ENCODE assay signal across 13 mouse cellular contexts in genomic region chr8:90490734-90491441, GRCm38 (mm10).
DNase-seq lines count a peak whose midpoint lies in the region; ATAC-seq lines count a peak whose summit lies in the region.
"Had no signal": no experiment of that assay in that cellular context is flagged by ENCODE, and none has a peak within 500 bp of the region (broad histone marks: within the 10 kb centered on the region; RNA-seq: fewer than 3 reads in every experiment).

No protein-coding gene starts in this region.

- WGBS in heart, embryonic 13.5 days: 50% methylated on average over 17 of the region's 17 CpGs
- WGBS in forebrain, embryonic 15.5 days: 33% methylated on average over 17 of the region's 17 CpGs
- WGBS in midbrain, embryonic 12.5 days: 64% methylated on average over 16 of the region's 17 CpGs

- no peak for DNase-seq in heart, postnatal 10 days
- peak; percentile 67 for DNase-seq in brain, adult 2 months (ENCODE audit: low read depth, low spot score)
- DNase-seq in spleen, postnatal 14 days (ENCODE audit: low spot score in 2 of 2): no peak
- no peak for DNase-seq in thymus, postnatal 36 days
- DNase-seq in thymus, adult 18-20 months: no peak
- DNase-seq: cerebellum, postnatal 10 days; gastrocnemius, postnatal 25 days; kidney, adult 18-20 months; kidney, postnatal 4 days; liver had no signal

- H3K4me1 ChIP-seq in heart, embryonic 13.5 days: peaks cover 14% of the 10 kb centered on the region
- H3K4me1 ChIP-seq in forebrain, embryonic 15.5 days: peaks cover 38% of the 10 kb centered on the region
- H3K4me1 ChIP-seq in midbrain, embryonic 12.5 days: peaks cover 41% of the 10 kb centered on the region

- intact Hi-C loops in heart, postnatal 10 days (cut with DNase I): no loop called here

- no peak for ATAC-seq in heart, embryonic 13.5 days (ENCODE audit: extremely low read depth, insufficient number of reproducible peaks, low FRiP score, low TSS enrichment)
- ATAC-seq in forebrain, embryonic 15.5 days (replicated peaks): peak; percentile 66
- no peak for ATAC-seq in midbrain, embryonic 12.5 days (ENCODE audit: low FRiP score, low read depth)

- no peak overlapping the region for H3K27ac ChIP-seq in heart, embryonic 13.5 days (replicated peaks)
- 0 out of 2 replicates have a peak overlapping the region, but pooled peaks have one; percentile 8 for H3K27ac ChIP-seq in forebrain, embryonic 15.5 days (replicated peaks)
- H3K27ac ChIP-seq in midbrain, embryonic 12.5 days (replicated peaks): peak overlapping the region; percentile 72

- peak overlapping the region; percentile 54 for H3K4me2 ChIP-seq in heart, embryonic 13.5 days
- peak overlapping the region; percentile 23 for H3K4me2 ChIP-seq in forebrain, embryonic 15.5 days (replicated peaks)
- H3K4me2 ChIP-seq in midbrain, embryonic 12.5 days (replicated peaks): peak overlapping the region; percentile 6; the same call in 1 of the 2 replicates

- no peaks in the 10 kb centered on the region for H3K36me3 ChIP-seq in heart, embryonic 13.5 days
- H3K36me3 ChIP-seq in forebrain, embryonic 15.5 days: no peaks in the 10 kb centered on the region
- H3K36me3 ChIP-seq in midbrain, embryonic 12.5 days: no peaks in the 10 kb centered on the region

- H3K4me3 ChIP-seq in heart, embryonic 13.5 days: peak overlapping the region; percentile 13; the same call in 1 of the 2 replicates
- no peak overlapping the region for H3K4me3 ChIP-seq in forebrain, embryonic 15.5 days
- no peak overlapping the region for H3K4me3 ChIP-seq in midbrain, embryonic 12.5 days

- no peak overlapping the region for H3K9ac ChIP-seq in heart, embryonic 13.5 days
- no peak overlapping the region for H3K9ac ChIP-seq in forebrain, embryonic 15.5 days (replicated peaks)
- H3K9ac ChIP-seq in midbrain, embryonic 12.5 days (replicated peaks): no peak overlapping the region

- H3K9me3 ChIP-seq in heart, embryonic 13.5 days: no peaks in the 10 kb centered on the region
- no peaks in the 10 kb centered on the region for H3K9me3 ChIP-seq in forebrain, embryonic 15.5 days
- no peaks in the 10 kb centered on the region for H3K9me3 ChIP-seq in midbrain, embryonic 12.5 days

- no peaks in the 10 kb centered on the region for H3K27me3 ChIP-seq in heart, embryonic 13.5 days (replicated peaks)
- H3K27me3 ChIP-seq in forebrain, embryonic 15.5 days: no peaks in the 10 kb centered on the region
- no peaks in the 10 kb centered on the region for H3K27me3 ChIP-seq in midbrain, embryonic 12.5 days
